Mouse (Mus musculus): Measurements from ENCODE around the gene Tmem9b. TPM values are rescaled to one million over a fixed set of nuclear protein-coding genes. Genes with fewer than 3 reads are reported as not detected.

The Tmem9b gene
- total and polyA plus RNA-seq, 3 experiments = 25.6 to 40.3 (median 26.6) TPM

- in situ Hi-C loops (cut with MboI; ENCODE audit: low pct_ligation_motif_present, low pct_unique_long_range_greater_than_20kb, low sequenced_read_pairs) = no loop called here
- TF ChIP-seq ZMIZ1 (IDR thresholded peaks at IDR 0.05; ENCODE audit: low read depth, low read length) (no peak), MXI1 (IDR thresholded peaks at IDR 0.05; ENCODE audit: low read depth, low read length) (no peak), JUND (conservative IDR thresholded peaks at IDR 0.05; ENCODE audit: low read depth, low read length) (no peak)
Observed at GRCm38 (mm10) chr7:109756291-109756690, 3.6 kb upstream of the Tmem9b start.

GRCm38 (mm10) chr7:109754034-109754433 lies 1.4 kb upstream of the Tmem9b start:
- H3K27ac ChIP-seq (ENCODE audit: insufficient read depth, low read depth) = no peak overlapping the region
- dilution Hi-C loops (cut with MboI; ENCODE audit: extremely low pct_ligation_motif_present, extremely low pct_unique_long_range_greater_than_20kb, low sequenced_read_pairs) (no loop called here), in situ Hi-C loops (cut with MboI; ENCODE audit: low pct_ligation_motif_present, low pct_unique_long_range_greater_than_20kb, low sequenced_read_pairs) (no loop called here)
- H3K4me2 ChIP-seq (ENCODE audit: insufficient read depth, low read depth, poor library complexity, severe bottlenecking) = no peak overlapping the region
- DNase-seq (ENCODE audit: extremely low read depth) = no peak
- H3K36me3 ChIP-seq (replicated peaks in 1 of 2; ENCODE audit: control insufficient read depth in 1 of 2, insufficient read depth in 1 of 2, low read length in 1 of 2) = peaks cover 0 to 7% of the 10 kb centered on the region in 2 experiments
- peaks cover 2% of the 10 kb centered on the region for H3K27me3 ChIP-seq (replicated peaks)
- no peak for TF ChIP-seq POLR2A (IDR thresholded peaks at IDR 0.05; ENCODE audit: low read depth, low read length)
- no peak for TF ChIP-seq UBTF (IDR thresholded peaks at IDR 0.05; ENCODE audit: low read depth, low read length)
- no peak for TF ChIP-seq TCF12 (IDR thresholded peaks at IDR 0.05; ENCODE audit: low read depth, low read length)
- TF ChIP-seq CHD2 (IDR thresholded peaks at IDR 0.05; ENCODE audit: low read length) = no peak
- TF ChIP-seq HCFC1 (IDR thresholded peaks at IDR 0.05; ENCODE audit: low read depth, low read length) = no peak
- TF ChIP-seq MAFK (IDR thresholded peaks at IDR 0.05; ENCODE audit: insufficient replicate concordance, low read length) = peak; percentile 68; the same call in 1 of the 2 replicates
- no peaks in the 10 kb centered on the region for H3K79me2 ChIP-seq (replicated peaks; ENCODE audit: control insufficient read depth, extremely low read depth, insufficient read depth, poor library complexity, severe bottlenecking)
- H3K4me1 ChIP-seq (ENCODE audit: control insufficient read depth in 1 of 2, insufficient read depth in 2 of 2) = peaks cover 2 to 18% of the 10 kb centered on the region in 2 experiments; a peak in 3 of 4 replicates
- no peaks in the 10 kb centered on the region for H3K9me3 ChIP-seq (replicated peaks; ENCODE audit: low read length)
- no peak overlapping the region for H3K4me3 ChIP-seq (replicated peaks in 1 of 3; ENCODE audit: low read depth in 2 of 3, low read length in 2 of 3, poor library complexity in 1 of 3)
- no peak overlapping the region for H3K9ac ChIP-seq (ENCODE audit: insufficient read depth, low read depth)

More at GRCm38 (mm10) chr7:109756291-109756690, 3.6 kb upstream of the Tmem9b start:
- H3K4me3 ChIP-seq (replicated peaks in 1 of 3; ENCODE audit: low read depth in 2 of 3, low read length in 2 of 3, poor library complexity in 1 of 3) = no peak overlapping the region
- peaks cover 0 to 4% of the 10 kb centered on the region in 2 experiments for H3K36me3 ChIP-seq (replicated peaks in 1 of 2; ENCODE audit: control insufficient read depth in 1 of 2, insufficient read depth in 1 of 2, low read length in 1 of 2)
- H3K27ac ChIP-seq (ENCODE audit: insufficient read depth, low read depth) = no peak overlapping the region
- H3K79me2 ChIP-seq (replicated peaks; ENCODE audit: control insufficient read depth, extremely low read depth, insufficient read depth, poor library complexity, severe bottlenecking) = no peaks in the 10 kb centered on the region
- no peak overlapping the region for H3K4me2 ChIP-seq (ENCODE audit: insufficient read depth, low read depth, poor library complexity, severe bottlenecking)
- H3K9me3 ChIP-seq (replicated peaks; ENCODE audit: low read length) = no peaks in the 10 kb centered on the region
- H3K4me1 ChIP-seq (ENCODE audit: control insufficient read depth in 1 of 2, insufficient read depth in 2 of 2) = peaks cover 0 to 9% of the 10 kb centered on the region in 2 experiments; a peak in 2 of 4 replicates
- DNase-seq (ENCODE audit: extremely low read depth) = no peak
- no peak overlapping the region for H3K9ac ChIP-seq (ENCODE audit: insufficient read depth, low read depth)
- dilution Hi-C loops (cut with MboI; ENCODE audit: extremely low pct_ligation_motif_present, extremely low pct_unique_long_range_greater_than_20kb, low sequenced_read_pairs) = no loop called here
- H3K27me3 ChIP-seq (replicated peaks) = peaks cover 2% of the 10 kb centered on the region

- TF ChIP-seq POLR2AphosphoS2 (IDR thresholded peaks at IDR 0.05; ENCODE audit: low read depth, low read length) (no peak), IRF4 (IDR thresholded peaks at IDR 0.05; ENCODE audit: low read depth, low read length) (0 out of 2 replicates have a peak, but pooled peaks have one; percentile 3)
- no peaks in the 10 kb centered on the region for H3K79me2 ChIP-seq (replicated peaks; ENCODE audit: control insufficient read depth, extremely low read depth, insufficient read depth, poor library complexity, severe bottlenecking)
- in situ Hi-C loops (cut with MboI; ENCODE audit: low pct_ligation_motif_present, low pct_unique_long_range_greater_than_20kb, low sequenced_read_pairs) (no loop called here), dilution Hi-C loops (cut with MboI; ENCODE audit: extremely low pct_ligation_motif_present, extremely low pct_unique_long_range_greater_than_20kb, low sequenced_read_pairs) (no loop called here)
- H3K9me3 ChIP-seq (replicated peaks; ENCODE audit: low read length) = no peaks in the 10 kb centered on the region
- peaks cover 2 to 18% of the 10 kb centered on the region in 2 experiments; a peak in 3 of 4 replicates for H3K4me1 ChIP-seq (ENCODE audit: control insufficient read depth in 1 of 2, insufficient read depth in 2 of 2)
- peak overlapping the region; percentile 37 for H3K4me2 ChIP-seq (ENCODE audit: insufficient read depth, low read depth, poor library complexity, severe bottlenecking)
- H3K27me3 ChIP-seq (replicated peaks) = no peaks in the 10 kb centered on the region
- H3K4me3 ChIP-seq (replicated peaks in 1 of 3; ENCODE audit: low read depth in 2 of 3, low read length in 2 of 3, poor library complexity in 1 of 3) = peak overlapping the region; percentile 87 to 96 (median 91)
- H3K27ac ChIP-seq (ENCODE audit: insufficient read depth, low read depth) = no peak overlapping the region
- DNase-seq (ENCODE audit: extremely low read depth) = no peak
- H3K36me3 ChIP-seq (replicated peaks in 1 of 2; ENCODE audit: control insufficient read depth in 1 of 2, insufficient read depth in 1 of 2, low read length in 1 of 2) = peaks cover 0 to 21% of the 10 kb centered on the region in 2 experiments
- H3K9ac ChIP-seq (ENCODE audit: insufficient read depth, low read depth) = peak overlapping the region; percentile 92
Observed at GRCm38 (mm10) chr7:109751427-109752007, 1.2 kb downstream of the Tmem9b start.
